Mouse (Mus musculus) cerebellum, adult 2 months (tissue): ENCODE results near the gene 4930503E14Rik. TPM values are rescaled to one million over a fixed set of nuclear protein-coding genes. Genes with fewer than 3 reads are reported as not detected.
"Not testable (repeated sequence)": the region's sequence is repeated elsewhere in the genome, so short reads cannot be mapped to it uniquely, and the experiment has no call there.

Source experiments
- DNase-seq, 2 experiments: peaks; one replicate each; pipeline ENCODE4 v3.0.0; 2021
- H3K27ac ChIP-seq: fragments of 200-500 bp; 2 replicates; pipeline ENCODE4 v1.5.1; 2012; ENCODE audit warnings: low read length, control low read depth, inconsistent platforms; ENCODE audit not compliant: insufficient read depth
- H3K27me3 ChIP-seq: fragments of 200-500 bp; 2 replicates; pipeline ENCODE4 v1.6.1; 2012; ENCODE audit warnings: inconsistent platforms, mild to moderate bottlenecking, low read length, moderate library complexity; ENCODE audit not compliant: control insufficient read depth, insufficient read depth
- H3K4me1 ChIP-seq: fragments of 200-500 bp; 2 replicates; pipeline ENCODE4 v1.6.1; 2011; ENCODE audit warnings: low read length; ENCODE audit not compliant: control insufficient read depth, insufficient read depth
- H3K4me3 ChIP-seq: fragments of 200-500 bp; replicated peaks from 2 replicates; pipeline ENCODE3; 2011; ENCODE audit warnings: mild to moderate bottlenecking, low read depth, low read length, control low read depth; ENCODE audit not compliant: insufficient read depth
- CTCF ChIP-seq: fragments of 200-500 bp; IDR thresholded peaks from 2 replicates; pipeline ENCODE4 v1.5.1; 2011; ENCODE audit warnings: low read depth, mild to moderate bottlenecking, control low read depth, low read length, moderate library complexity, borderline replicate concordance; ENCODE audit not compliant: insufficient read depth
- POLR2A ChIP-seq: fragments of 200-500 bp; IDR thresholded peaks from 2 replicates; pipeline ENCODE4 v1.6.1; 2011; ENCODE audit warnings: low read length, control low read depth, borderline replicate concordance; ENCODE audit not compliant: insufficient read depth
- WGBS: fragments of 180-500 bp; shearing (Covaris S2); methylation state at CpG from one replicate; pipeline ENCODE4 v1.1.7; 2018; 5-methylcytosine and 5-hydroxymethylcytosine counted together
- polyA plus RNA-seq: library from polyadenylated mRNA; depleted of rRNA; stranded (reverse); fragments of >200 nt; gene quantifications from 2 replicates; pipeline ENCODE4 v1.2.3, GENCODE M21; 2012; rRNA removed

Gene 4930503E14Rik
- not detected in 2 replicates for polyA plus RNA-seq

DNA sequence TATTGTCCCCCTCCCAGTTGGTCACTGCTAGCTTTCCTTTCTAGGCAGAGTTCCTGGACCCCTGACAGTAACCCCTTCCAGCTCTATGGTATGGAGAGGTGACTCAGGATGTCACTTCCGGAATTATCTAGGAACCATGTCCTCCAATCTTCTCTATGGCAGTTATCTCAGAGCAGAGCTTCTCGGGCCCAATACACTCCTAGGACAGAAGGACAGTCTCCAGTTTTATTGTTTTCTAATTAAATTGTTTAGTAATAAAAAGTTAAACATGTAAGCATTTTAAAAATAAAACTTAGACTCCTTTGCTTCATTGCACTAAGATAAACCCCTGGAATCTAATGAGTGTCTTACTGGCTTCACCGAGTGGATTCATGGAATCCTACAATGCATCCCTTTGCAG lies at the start of gene 4930503E14Rik:
Gene 4930503E14Rik (minus strand): TSS at position 101 of the 400 bp plus-strand sequence.
- H3K27me3 ChIP-seq, DNase-seq, H3K4me1 ChIP-seq, H3K27ac ChIP-seq, H3K4me3 ChIP-seq: not testable (repeated sequence)
- 84% methylated on average over 3 of the region's 3 CpGs for WGBS

GRCm38 (mm10) chr14:44248039-44248438 lies 35.0 kb upstream of the 4930503E14Rik start:
- no peak for TF ChIP-seq CTCF
- no peak for TF ChIP-seq POLR2A
- no peak for DNase-seq
- WGBS, result 89% methylated on average over 16 of the region's 16 CpGs
- H3K27me3 ChIP-seq, result no peaks in the 10 kb centered on the region
- no peaks in the 10 kb centered on the region for H3K4me1 ChIP-seq
- H3K4me3 ChIP-seq, result no peak overlapping the region
- no peak overlapping the region for H3K27ac ChIP-seq

GRCm38 (mm10) chr14:44197361-44197760 lies 15.7 kb downstream of the 4930503E14Rik start, which contains the start of gene Gm8212:
Gene Gm8212 (plus strand): TSS chr14:44197661.
- DNase-seq, H3K4me1 ChIP-seq, H3K27me3 ChIP-seq, H3K27ac ChIP-seq, H3K4me3 ChIP-seq: not testable (repeated sequence)
- WGBS, result 83% methylated on average over 2 of the region's 3 CpGs

DNA sequence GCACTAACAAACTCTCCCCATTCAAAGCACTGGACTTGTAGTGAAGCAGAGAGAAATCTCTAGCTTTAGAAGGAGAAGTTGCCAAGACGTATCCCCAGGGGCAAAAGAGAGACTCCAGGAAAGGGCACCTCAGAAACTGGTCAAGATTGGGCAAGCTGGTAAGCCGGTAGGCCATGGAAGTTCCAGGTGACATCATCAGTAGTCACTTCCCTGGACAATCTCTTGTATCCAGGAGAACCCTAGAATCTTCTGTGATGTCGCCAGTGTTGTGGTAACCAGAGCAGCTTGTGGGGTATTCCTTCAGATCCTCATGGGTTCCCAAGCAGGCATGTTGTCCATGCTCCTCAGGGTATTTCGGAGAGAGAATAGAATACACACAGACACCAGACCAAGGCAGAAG lies 89.5 kb downstream of the 4930503E14Rik start, which contains the start of gene Gm3327:
Gene Gm3327 (plus strand): TSS at position 301 of the 400 bp plus-strand sequence.
- H3K27me3 ChIP-seq, H3K4me1 ChIP-seq, DNase-seq, H3K27ac ChIP-seq, H3K4me3 ChIP-seq: not testable (repeated sequence)
- 78% methylated on average over 4 of the region's 4 CpGs for WGBS

Other genes starting within 250 kb of the 4930503E14Rik start
- not detected in 2 replicates for gene Ang6, start 211.0 kb downstream of the 4930503E14Rik start, polyA plus RNA-seq
- gene Ear2, start 110.6 kb downstream of the 4930503E14Rik start, polyA plus RNA-seq, result 0.33 and 0.44 TPM in 2 replicates
- not detected in 2 replicates for gene Gm3327, start 89.4 kb downstream of the 4930503E14Rik start, polyA plus RNA-seq
- not detected in 2 replicates for gene Gm8212, start 15.6 kb downstream of the 4930503E14Rik start, polyA plus RNA-seq
- not detected in 2 replicates for gene Gm8220, start 72.3 kb upstream of the 4930503E14Rik start, polyA plus RNA-seq
- gene Gm5930, start 125.3 kb upstream of the 4930503E14Rik start, polyA plus RNA-seq, result not detected in 2 replicates
- not detected in 2 replicates for gene Gm8229, start 152.1 kb upstream of the 4930503E14Rik start, polyA plus RNA-seq
- not detected in 2 replicates for gene Gm3371, start 197.4 kb upstream of the 4930503E14Rik start, polyA plus RNA-seq
- not detected in 2 replicates for gene Gm8232, start 220.4 kb upstream of the 4930503E14Rik start, polyA plus RNA-seq